Mouse (Mus musculus) heart, embryonic 10.5 days (tissue): ENCODE measurements at regions not wholly inside any gene's neighbourhood (a gene's known extent, or its start where the extent isn't known, plus 50 kb on each side); places are given as distances from the start of the nearest gene placed in this dataset.

ENCODE experiments used
- DNase-seq: peaks from one replicate; pipeline ENCODE4 v3.0.0-alpha.2; 2017; ENCODE audit warnings: low spot score
- H3K27ac ChIP-seq: fragments of 300-500 bp; sonication (generic); 2 replicates; pipeline ENCODE4 v1.5.1; 2016; ENCODE audit warnings: mild to moderate bottlenecking
- H3K27me3 ChIP-seq: fragments of 300-500 bp; sonication (generic); 2 replicates; pipeline ENCODE4 v1.6.1; 2016; ENCODE audit warnings: mild to moderate bottlenecking; ENCODE audit not compliant: poor library complexity, insufficient read depth, severe bottlenecking
- H3K36me3 ChIP-seq: fragments of 300-500 bp; sonication (generic); 2 replicates; pipeline ENCODE4 v1.6.1; 2016; ENCODE audit warnings: mild to moderate bottlenecking, moderate library complexity
- H3K4me1 ChIP-seq: fragments of 300-500 bp; sonication (generic); 2 replicates; pipeline ENCODE4 v1.6.1; 2016; ENCODE audit warnings: mild to moderate bottlenecking
- H3K4me3 ChIP-seq: fragments of 300-500 bp; sonication (generic); 2 replicates; pipeline ENCODE4 v1.5.1; 2016; ENCODE audit warnings: mild to moderate bottlenecking, moderate library complexity
- H3K9me3 ChIP-seq: fragments of 300-500 bp; sonication (generic); 2 replicates; pipeline ENCODE4 v1.6.1; 2016; ENCODE audit warnings: mild to moderate bottlenecking, moderate library complexity
- WGBS: fragments of 180-500 bp; shearing (Covaris S2); methylation state at CpG from one replicate; pipeline ENCODE4 v1.1.7; 2016; 5-methylcytosine and 5-hydroxymethylcytosine counted together

DNA sequence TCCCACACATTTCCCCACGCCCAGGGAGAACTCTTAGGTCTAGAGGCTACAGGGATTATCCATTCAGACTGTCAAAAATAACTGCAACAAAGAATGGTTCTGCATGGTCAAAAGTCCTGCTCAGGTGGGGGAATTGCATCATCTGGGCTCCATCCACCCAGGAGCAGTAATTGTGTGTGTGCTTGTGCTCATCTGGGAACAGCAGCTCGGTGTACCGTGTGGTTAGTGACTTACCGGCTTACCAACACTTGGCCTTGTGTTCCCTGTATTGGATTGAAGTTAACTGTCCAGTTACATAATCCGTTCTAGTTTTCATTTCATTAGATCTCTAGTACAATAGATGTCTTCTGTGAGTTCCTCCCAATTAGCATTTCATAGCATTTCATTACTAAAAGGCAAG is 117.7 kb upstream of the Usp25 start:
- DNase-seq: no peak
- H3K9me3 ChIP-seq: no peaks in the 10 kb centered on the region
- H3K27ac ChIP-seq: no peak overlapping the region
- WGBS: 80% methylated on average over 5 of the region's 5 CpGs
- no peaks in the 10 kb centered on the region for H3K36me3 ChIP-seq
- H3K4me3 ChIP-seq: no peak overlapping the region
- no peaks in the 10 kb centered on the region for H3K4me1 ChIP-seq
- H3K27me3 ChIP-seq: no peaks in the 10 kb centered on the region

DNA sequence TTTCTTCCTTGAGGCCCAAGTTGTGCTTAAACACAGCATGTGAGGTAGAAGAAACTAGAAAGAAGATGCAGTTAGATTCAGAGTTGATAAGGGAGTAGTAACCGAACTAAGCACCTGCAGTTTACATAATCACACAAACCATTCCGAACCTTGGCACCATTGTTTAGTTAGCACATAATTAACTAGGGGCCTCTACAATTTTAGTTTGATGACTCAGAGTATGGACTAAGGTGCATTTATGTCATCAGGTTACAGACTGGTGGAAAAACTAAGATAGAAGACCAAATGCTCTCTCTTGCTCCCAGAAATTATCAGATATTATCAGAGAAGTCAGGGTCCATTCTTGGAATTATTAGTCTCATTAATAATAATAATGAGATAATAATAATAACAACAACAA is 134.9 kb upstream of the Usp25 start:
- Histone ChIP-seq H3K27ac (no peak overlapping the region), H3K4me1 (no peaks in the 10 kb centered on the region), H3K27me3 (no peaks in the 10 kb centered on the region), H3K36me3 (no peaks in the 10 kb centered on the region), H3K4me3 (no peak overlapping the region), H3K9me3 (no peaks in the 10 kb centered on the region)
- 79% methylated on average over 2 of the region's 2 CpGs for WGBS
- DNase-seq: no peak

DNA sequence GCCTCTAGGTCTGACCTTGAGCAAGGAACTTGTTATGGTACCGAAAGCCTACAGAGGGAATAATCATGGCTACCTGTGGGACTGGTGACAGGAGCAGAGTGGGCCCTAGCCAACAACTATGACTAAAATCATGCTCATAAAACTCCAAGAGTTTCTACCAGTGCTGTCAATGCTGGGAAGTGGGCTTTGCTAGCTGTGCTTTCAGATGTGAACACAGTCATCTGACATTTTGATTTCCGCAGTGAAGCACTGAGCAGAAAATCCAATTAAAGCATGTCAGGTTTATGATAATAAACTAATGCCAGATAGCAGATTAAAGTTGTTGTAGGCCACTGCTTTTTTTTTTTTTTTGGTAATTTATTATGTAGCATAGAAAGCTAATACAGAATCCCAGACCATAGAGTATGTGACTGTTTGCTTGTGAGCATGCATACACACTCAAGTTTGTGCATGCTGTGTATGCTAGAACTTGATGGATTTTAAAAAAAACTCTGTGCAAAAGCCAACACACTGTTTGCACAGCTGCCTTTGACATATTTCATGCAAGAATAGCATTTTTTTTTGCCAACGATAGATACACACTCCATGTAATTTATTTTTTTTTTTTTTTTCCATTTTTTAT is 138.0 kb upstream of the Usp25 start:
- H3K27ac ChIP-seq: no peak overlapping the region
- H3K36me3 ChIP-seq: no peaks in the 10 kb centered on the region
- H3K4me3 ChIP-seq: no peak overlapping the region
- DNase-seq: no peak
- H3K27me3 ChIP-seq: no peaks in the 10 kb centered on the region
- no peaks in the 10 kb centered on the region for H3K4me1 ChIP-seq
- no peaks in the 10 kb centered on the region for H3K9me3 ChIP-seq
- 94% methylated on average over 3 of the region's 3 CpGs for WGBS

DNA sequence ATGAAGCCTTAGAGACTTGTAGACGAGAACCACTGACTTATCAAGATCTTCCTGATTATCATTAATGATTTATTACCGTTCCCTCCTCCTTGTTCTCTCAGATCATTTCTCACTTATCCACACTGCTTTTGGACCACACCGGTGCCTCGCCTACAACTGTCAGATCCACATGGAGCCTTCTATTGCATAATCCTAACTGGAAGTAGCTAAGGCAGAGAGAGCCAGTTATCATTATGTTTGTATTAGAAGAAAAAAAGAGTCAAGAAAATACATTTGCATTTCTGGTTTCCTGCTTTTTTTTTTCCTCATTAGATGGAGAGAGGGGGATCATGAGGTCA is 147.1 kb upstream of the Usp25 start:
- no peaks in the 10 kb centered on the region for H3K36me3 ChIP-seq
- H3K9me3 ChIP-seq: no peaks in the 10 kb centered on the region
- H3K4me1 ChIP-seq: no peaks in the 10 kb centered on the region
- no peak overlapping the region for H3K4me3 ChIP-seq
- no peaks in the 10 kb centered on the region for H3K27me3 ChIP-seq
- no peak for DNase-seq
- 62% methylated on average over 4 of the region's 4 CpGs for WGBS
- H3K27ac ChIP-seq: no peak overlapping the region

DNA sequence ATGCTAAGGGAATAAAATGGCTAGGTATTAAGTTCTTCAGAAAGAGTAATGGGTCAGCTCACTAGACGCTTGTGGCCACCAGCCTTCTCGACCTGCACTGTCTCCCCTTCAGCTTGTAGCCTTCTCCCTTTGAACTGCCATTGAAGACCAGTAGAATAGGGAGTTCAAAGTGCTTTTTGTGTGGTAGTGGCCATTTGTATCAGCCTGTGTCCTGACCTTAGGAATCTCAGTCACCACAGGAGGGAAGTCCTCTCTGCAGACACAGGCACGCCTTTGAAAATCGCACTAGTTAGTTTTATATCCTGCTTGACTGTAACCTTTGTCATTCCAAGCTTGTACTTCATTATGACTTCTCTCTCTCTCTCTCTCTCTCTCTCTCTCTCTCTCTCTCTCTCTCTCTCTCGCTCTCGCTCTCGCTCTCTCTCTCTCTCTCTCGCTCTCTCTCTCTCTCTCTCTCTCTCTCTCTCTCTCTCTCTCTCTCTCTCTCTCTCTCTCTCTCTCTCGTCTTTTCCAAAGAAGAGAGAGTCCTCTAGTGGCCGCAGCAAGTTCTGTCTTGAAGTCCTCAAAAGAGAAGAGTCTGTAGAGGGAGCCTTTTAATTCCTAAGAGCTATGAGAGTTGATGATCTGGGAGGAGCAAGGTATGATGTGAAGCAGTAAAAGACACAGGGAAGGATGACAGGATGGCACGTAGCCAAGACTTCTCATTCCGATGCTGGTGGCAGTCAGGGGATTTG is 147.6 kb upstream of the Usp25 start:
- no peaks in the 10 kb centered on the region for H3K36me3 ChIP-seq
- whole genome bisulfite sequencing: 39% methylated on average over 7 of the region's 12 CpGs
- DNase-seq: no peak
- peak overlapping the region; percentile 35 for H3K4me3 ChIP-seq
- H3K27ac ChIP-seq: no peak overlapping the region
- H3K9me3 ChIP-seq: no peaks in the 10 kb centered on the region
- H3K4me1 ChIP-seq: no peaks in the 10 kb centered on the region
- no peaks in the 10 kb centered on the region for H3K27me3 ChIP-seq

DNA sequence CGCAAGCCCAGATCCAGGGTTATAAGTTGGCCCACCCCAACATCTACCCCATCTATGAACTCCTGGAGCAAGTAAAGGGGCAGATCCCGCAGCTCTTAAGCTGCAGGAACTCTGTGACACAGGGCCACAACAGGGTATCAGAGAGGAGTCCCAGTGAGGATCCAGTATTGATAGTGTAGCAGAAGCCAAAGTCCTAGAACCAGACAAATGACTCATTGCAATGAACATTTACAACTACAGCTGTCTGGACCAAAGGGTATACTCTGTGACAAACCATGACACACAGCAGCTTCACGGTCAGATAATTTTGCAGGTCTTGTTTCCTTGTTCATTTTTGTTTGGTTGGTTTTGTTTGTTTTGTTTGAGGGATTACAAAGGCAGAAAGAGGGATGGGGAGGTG is 149.1 kb upstream of the Usp25 start:
- DNase-seq: no peak
- no peaks in the 10 kb centered on the region for H3K4me1 ChIP-seq
- H3K9me3 ChIP-seq: no peaks in the 10 kb centered on the region
- H3K36me3 ChIP-seq: no peaks in the 10 kb centered on the region
- no peak overlapping the region for H3K4me3 ChIP-seq
- no peak overlapping the region for H3K27ac ChIP-seq
- no peaks in the 10 kb centered on the region for H3K27me3 ChIP-seq
- 76% methylated on average over 3 of the region's 3 CpGs for WGBS

DNA sequence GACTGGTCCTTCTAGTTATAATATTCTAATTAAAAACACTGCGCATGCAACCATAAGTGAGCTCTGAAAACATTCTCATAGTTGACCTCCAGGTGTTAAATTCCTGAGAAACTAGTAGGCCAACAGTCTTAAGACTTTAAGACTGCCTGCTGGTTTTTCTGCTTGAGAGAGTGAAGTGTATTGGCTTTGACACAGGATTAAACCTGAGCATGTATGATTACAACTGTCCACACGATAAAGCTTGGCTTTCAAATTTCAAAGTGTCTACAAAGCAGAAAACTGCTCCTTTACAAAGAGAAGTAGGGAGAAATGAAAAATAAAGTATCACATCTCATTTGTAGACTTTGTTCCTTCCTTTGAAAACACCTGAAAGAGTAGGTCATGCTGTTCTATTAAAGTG is 157.7 kb upstream of the Usp25 start:
- no peaks in the 10 kb centered on the region for H3K4me1 ChIP-seq
- H3K4me3 ChIP-seq: no peak overlapping the region
- no peak for DNase-seq
- H3K36me3 ChIP-seq: no peaks in the 10 kb centered on the region
- H3K27me3 ChIP-seq: no peaks in the 10 kb centered on the region
- no peak overlapping the region for H3K27ac ChIP-seq
- 88% methylated on average over 2 of the region's 2 CpGs for WGBS
- no peaks in the 10 kb centered on the region for H3K9me3 ChIP-seq

DNA sequence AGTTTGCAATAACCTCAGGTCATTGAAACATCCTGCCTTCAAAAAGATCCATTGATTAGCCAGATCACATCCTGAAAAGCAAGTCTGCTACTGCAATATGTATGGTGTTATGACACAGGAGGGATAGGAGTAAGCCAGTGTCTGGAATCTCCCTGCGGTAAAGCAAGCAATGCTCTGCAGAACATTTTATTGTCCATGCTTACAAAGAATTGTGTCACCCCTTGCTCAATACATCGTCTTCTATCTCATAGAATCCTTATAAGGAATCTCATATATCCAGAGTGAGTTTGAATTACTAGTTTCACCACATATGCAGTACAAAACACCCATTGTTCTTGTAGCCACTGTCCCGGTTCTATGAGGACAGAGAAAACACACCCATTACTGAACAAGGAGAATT is 162.1 kb upstream of the Usp25 start:
- 81% methylated on average over 3 of the region's 3 CpGs for WGBS
- Histone ChIP-seq H3K4me1 (no peaks in the 10 kb centered on the region), H3K9me3 (no peaks in the 10 kb centered on the region), H3K4me3 (no peak overlapping the region), H3K27ac (no peak overlapping the region), H3K27me3 (no peaks in the 10 kb centered on the region), H3K36me3 (no peaks in the 10 kb centered on the region)
- no peak for DNase-seq

DNA sequence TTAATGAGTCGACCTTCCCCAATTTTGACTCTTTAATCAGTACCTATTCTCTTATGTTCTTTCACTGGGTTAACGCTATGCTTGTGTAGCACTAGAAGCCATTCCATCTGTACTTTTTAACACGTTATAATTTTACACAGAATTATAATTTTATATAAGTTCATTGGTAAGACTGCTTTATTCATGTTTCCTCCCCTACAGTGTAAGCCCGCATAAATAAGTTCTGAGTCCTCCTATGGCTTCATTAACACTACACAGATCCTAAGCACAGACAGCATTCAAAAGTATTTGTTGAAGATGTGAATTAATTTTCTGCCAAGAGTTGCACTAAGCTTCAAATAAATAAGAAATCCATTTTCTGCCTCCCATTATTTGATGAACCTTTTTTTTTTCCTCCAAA is 176.1 kb upstream of the Usp25 start:
- 77% methylated on average over 4 of the region's 4 CpGs for WGBS
- H3K4me3 ChIP-seq: no peak overlapping the region
- H3K4me1 ChIP-seq: no peaks in the 10 kb centered on the region
- H3K36me3 ChIP-seq: no peaks in the 10 kb centered on the region
- DNase-seq: no peak
- H3K27me3 ChIP-seq: no peaks in the 10 kb centered on the region
- no peak overlapping the region for H3K27ac ChIP-seq
- no peaks in the 10 kb centered on the region for H3K9me3 ChIP-seq

DNA sequence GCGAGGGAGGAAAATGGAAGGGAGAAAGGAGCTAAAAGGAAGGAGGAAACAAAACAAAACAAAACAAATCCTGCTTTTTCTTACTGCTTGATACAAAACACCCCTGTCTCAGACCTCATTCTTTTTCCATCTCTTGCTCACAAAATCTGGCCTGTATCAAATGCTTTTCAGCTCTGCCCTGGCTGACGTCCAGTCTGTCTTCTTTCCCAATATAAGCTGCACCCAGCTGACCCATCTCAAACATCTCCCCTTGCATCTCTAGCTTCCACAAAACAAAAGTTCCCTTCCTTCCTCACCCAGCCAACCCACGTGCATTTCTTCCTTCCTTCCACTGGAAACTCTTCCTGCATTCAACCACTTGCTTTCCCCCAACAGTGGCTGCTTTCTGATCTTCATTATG is 183.1 kb upstream of the Usp25 start:
- H3K27me3 ChIP-seq: no peaks in the 10 kb centered on the region
- WGBS: 38% methylated on average over 3 of the region's 3 CpGs
- H3K4me3 ChIP-seq: no peak overlapping the region
- H3K9me3 ChIP-seq: no peaks in the 10 kb centered on the region
- DNase-seq: no peak
- H3K4me1 ChIP-seq: no peaks in the 10 kb centered on the region
- H3K27ac ChIP-seq: no peak overlapping the region
- no peaks in the 10 kb centered on the region for H3K36me3 ChIP-seq

DNA sequence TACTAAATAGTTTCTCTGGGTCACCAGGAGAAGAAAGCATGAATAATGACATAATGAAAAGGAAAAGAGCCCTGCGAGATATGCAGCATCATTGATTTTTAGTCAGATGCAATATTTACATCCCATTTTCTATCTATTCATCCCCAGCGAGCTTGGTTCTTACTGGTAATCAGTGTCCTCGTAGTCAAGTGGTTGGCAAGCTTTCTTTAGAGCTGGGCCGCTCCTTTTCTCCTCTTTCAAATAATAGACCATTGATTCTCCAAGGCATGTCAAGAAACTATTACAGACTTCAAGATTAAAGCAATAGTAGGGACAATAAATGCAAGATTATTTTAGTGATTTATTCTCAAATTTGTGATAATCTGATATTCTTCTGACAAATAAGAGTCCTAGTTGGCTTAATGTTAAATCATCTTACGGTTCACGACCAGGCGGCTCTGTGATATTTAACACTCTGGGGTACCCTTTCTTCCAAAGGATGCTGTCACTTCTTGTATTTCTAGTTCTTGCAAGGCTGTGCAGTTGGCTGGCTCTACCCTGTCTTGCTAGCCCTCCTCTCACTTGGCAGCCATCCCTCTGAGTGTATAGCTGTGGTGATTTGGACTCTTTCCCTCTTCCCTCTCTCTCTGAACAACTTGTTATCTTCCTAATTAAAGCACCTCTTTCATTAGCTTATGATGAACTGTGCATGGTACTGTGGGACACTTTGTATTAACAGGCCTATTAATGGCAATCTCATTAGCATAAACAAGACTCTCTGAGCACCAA is 185.6 kb upstream of the Usp25 start:
- no peak for DNase-seq
- WGBS: 88% methylated on average over 7 of the region's 7 CpGs
- Histone ChIP-seq H3K36me3 (no peaks in the 10 kb centered on the region), H3K9me3 (no peaks in the 10 kb centered on the region), H3K27ac (no peak overlapping the region), H3K4me1 (no peaks in the 10 kb centered on the region), H3K4me3 (no peak overlapping the region), H3K27me3 (no peaks in the 10 kb centered on the region)

DNA sequence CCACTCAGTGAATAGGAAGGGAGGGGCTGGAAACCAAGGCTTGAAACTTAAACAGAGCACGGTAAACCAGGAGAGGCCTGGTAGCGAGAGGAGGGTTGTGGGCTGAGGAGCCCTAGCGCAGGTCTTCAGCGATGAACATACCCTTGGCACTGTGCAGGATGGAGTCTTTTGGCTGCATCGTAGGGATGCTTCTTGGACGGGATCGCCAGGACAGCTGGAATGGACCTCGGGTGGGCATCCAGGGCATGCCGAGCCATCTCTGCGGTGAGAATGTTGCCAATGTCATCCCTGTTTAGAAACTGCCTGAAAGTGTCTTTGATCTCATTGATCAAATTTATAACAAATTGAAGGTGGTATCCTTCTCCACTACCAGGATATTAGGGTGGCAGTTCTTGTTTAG is 192.2 kb upstream of the Usp25 start:
- 93% methylated on average over 10 of the region's 10 CpGs for WGBS
- no peaks in the 10 kb centered on the region for H3K4me1 ChIP-seq

DNA sequence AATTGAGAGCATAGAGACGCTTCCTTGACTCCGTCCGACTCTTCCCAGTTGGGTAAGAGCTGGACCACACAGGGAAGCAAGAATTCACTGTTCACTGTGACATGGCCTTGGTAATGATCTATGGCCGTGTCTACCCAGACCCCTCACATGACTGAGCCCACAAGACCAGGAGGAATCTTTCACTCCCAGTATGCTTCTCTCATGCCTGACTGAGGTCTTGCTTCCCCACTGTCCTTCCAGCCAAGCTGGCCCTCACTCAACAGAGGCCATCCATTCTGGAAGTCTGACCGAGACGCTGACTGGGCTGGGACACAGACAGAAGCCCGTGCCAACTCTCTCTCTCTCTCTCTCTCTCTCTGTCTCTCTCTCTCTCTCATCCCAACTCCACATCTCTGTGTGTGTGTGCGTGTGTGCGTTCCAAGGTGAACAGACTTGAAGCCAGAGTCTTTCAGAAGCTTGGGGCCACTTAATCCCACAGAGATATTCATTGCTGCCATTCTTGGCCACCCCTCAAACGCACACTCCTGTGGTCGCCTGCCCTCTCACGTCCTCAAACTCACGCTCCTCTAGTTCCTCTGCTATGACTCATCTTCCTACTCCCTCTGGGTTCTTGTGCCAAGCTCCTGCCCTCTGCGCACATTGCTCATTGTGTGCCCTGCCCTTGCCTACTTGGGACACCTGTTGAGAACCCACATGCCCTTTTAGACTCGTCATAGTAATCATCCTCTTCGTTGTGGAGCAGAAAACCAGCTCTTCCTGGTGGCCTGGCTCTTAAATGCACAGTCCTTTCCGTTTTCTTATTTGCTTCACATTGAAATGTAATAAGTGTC is 197.2 kb upstream of the Usp25 start:
- H3K4me3 ChIP-seq: no peak overlapping the region
- peaks cover 7% of the 10 kb centered on the region; the same call in 1 of the 2 replicates for H3K4me1 ChIP-seq
- H3K36me3 ChIP-seq: no peaks in the 10 kb centered on the region
- no peak for DNase-seq
- no peaks in the 10 kb centered on the region for H3K9me3 ChIP-seq
- 86% methylated on average over 17 of the region's 17 CpGs for WGBS
- no peaks in the 10 kb centered on the region for H3K27me3 ChIP-seq
- no peak overlapping the region for H3K27ac ChIP-seq

More for the DNA sequence above, 192.2 kb upstream of the Usp25 start:
- Histone ChIP-seq H3K36me3 (no peaks in the 10 kb centered on the region), H3K4me3 (no peak overlapping the region), H3K27me3 (no peaks in the 10 kb centered on the region), H3K27ac (no peak overlapping the region), H3K9me3 (no peaks in the 10 kb centered on the region)
- no peak for DNase-seq
